Mouse (Mus musculus) stomach, postnatal 0 days (tissue): ENCODE results near the gene Sept6.

Source experiments
- CTCF ChIP-seq: IDR thresholded peaks from 2 replicates; pipeline ENCODE4 v1.5.1; 2016; ENCODE audit warnings: antibody characterized with exemption, low read depth, mild to moderate bottlenecking, moderate library complexity
- EP300 ChIP-seq: optimal IDR thresholded peaks from 2 replicates; pipeline ENCODE3; 2016; ENCODE audit warnings: antibody characterized with exemption

GRCm38 (mm10) chrX:36929694-36930093 is 61.9 kb downstream of the Sept6 start:
- TF ChIP-seq EP300 (no peak), CTCF (no peak)
